In genomic region chr13:43777321-43778002, GRCm38 (mm10) we compare ENCODE assay signal across 20 mouse cellular contexts. TPM values are rescaled to one million over a fixed set of nuclear protein-coding genes. Genes with fewer than 3 reads are reported as not detected.
DNase-seq lines count a peak whose midpoint lies in the region; ATAC-seq and TF ChIP-seq lines count a peak whose summit lies in the region.
"Had no signal": no experiment of that assay in that cellular context is flagged by ENCODE, and none has a peak within 500 bp of the region (broad histone marks: within the 10 kb centered on the region; RNA-seq: fewer than 3 reads in every experiment).

No protein-coding gene starts in this region.

- H3K9ac ChIP-seq in liver, postnatal 0 days (replicated peaks): no peak overlapping the region
- no peak overlapping the region for H3K9ac ChIP-seq in liver, embryonic 11.5 days (ENCODE audit: low read depth, low read length)
- no peak overlapping the region for H3K9ac ChIP-seq in lung, postnatal 0 days (replicated peaks; ENCODE audit: low read depth)
- H3K9ac ChIP-seq in forebrain, embryonic 13.5 days: no peak overlapping the region
- H3K9ac ChIP-seq: limb, embryonic 15.5 days; midbrain, embryonic 12.5 days; neural tube, embryonic 13.5 days had no signal

- H3K36me3 ChIP-seq in liver, postnatal 0 days (replicated peaks; ENCODE audit: insufficient read depth, low read length): no peaks in the 10 kb centered on the region
- H3K36me3 ChIP-seq in liver, embryonic 11.5 days (ENCODE audit: control insufficient read depth, insufficient read depth, low read length): no peaks in the 10 kb centered on the region
- H3K36me3 ChIP-seq in lung, postnatal 0 days (ENCODE audit: insufficient read depth, low read length): no peaks in the 10 kb centered on the region
- no peaks in the 10 kb centered on the region for H3K36me3 ChIP-seq in forebrain, embryonic 13.5 days (ENCODE audit: poor library complexity, severe bottlenecking)
- H3K36me3 ChIP-seq: limb, embryonic 15.5 days; midbrain, embryonic 12.5 days; neural tube, embryonic 13.5 days had no signal

- no peaks in the 10 kb centered on the region for H3K27me3 ChIP-seq in liver, postnatal 0 days (ENCODE audit: insufficient read depth, low read length)
- H3K27me3 ChIP-seq in liver, embryonic 11.5 days (replicated peaks; ENCODE audit: control insufficient read depth, insufficient read depth, low read length): no peaks in the 10 kb centered on the region
- H3K27me3 ChIP-seq in lung, postnatal 0 days (replicated peaks; ENCODE audit: insufficient read depth, low read length): no peaks in the 10 kb centered on the region
- peaks cover 10% of the 10 kb centered on the region; the same call in 1 of the 2 replicates for H3K27me3 ChIP-seq in forebrain, embryonic 13.5 days
- H3K27me3 ChIP-seq: limb, embryonic 15.5 days; neural tube, embryonic 13.5 days had no signal

- H3K4me2 ChIP-seq in liver, postnatal 0 days (ENCODE audit: low read depth, low read length): no peak overlapping the region
- H3K4me2 ChIP-seq in liver, embryonic 11.5 days: no peak overlapping the region
- no peak overlapping the region for H3K4me2 ChIP-seq in lung, postnatal 0 days (replicated peaks; ENCODE audit: low read depth, low read length)
- H3K4me2 ChIP-seq in forebrain, embryonic 13.5 days: no peak overlapping the region
- H3K4me2 ChIP-seq: limb, embryonic 15.5 days; midbrain, embryonic 12.5 days; neural tube, embryonic 13.5 days had no signal

- 49% methylated on average over 9 of the region's 9 CpGs for WGBS in liver, postnatal 0 days (ENCODE audit: insufficient replicate concordance)
- WGBS in liver, embryonic 11.5 days: 64% methylated on average over 9 of the region's 9 CpGs
- 61% methylated on average over 9 of the region's 9 CpGs for WGBS in lung, postnatal 0 days
- WGBS in forebrain, embryonic 13.5 days: 68% methylated on average over 9 of the region's 9 CpGs

- H3K9me3 ChIP-seq in liver, postnatal 0 days (ENCODE audit: low read length): no peaks in the 10 kb centered on the region
- H3K9me3 ChIP-seq in liver, embryonic 11.5 days (ENCODE audit: control insufficient read depth, low read length): no peaks in the 10 kb centered on the region
- no peaks in the 10 kb centered on the region for H3K9me3 ChIP-seq in lung, postnatal 0 days (ENCODE audit: low read length)
- no peaks in the 10 kb centered on the region for H3K9me3 ChIP-seq in forebrain, embryonic 13.5 days (replicated peaks)
- H3K9me3 ChIP-seq: limb, embryonic 15.5 days; midbrain, embryonic 12.5 days; neural tube, embryonic 13.5 days had no signal

- no peak for DNase-seq in liver, postnatal 0 days
- DNase-seq in liver, embryonic 11.5 days (ENCODE audit: low spot score): no peak
- DNase-seq in lung, postnatal 0 days (ENCODE audit: low spot score): peak; percentile 92
- no peak for DNase-seq in yolk sac, embryonic 10.5 days (ENCODE audit: low spot score)
- no peak for DNase-seq in layer of hippocampus, postnatal 10 days (ENCODE audit: low spot score in 2 of 2)
- DNase-seq: adrenal gland, adult 2 months; cerebellum, postnatal 25 days; gastrocnemius, adult 2 months; kidney, adult 11 months; right cerebral cortex, postnatal 14 days; spleen, adult 18-20 months had no signal

- H3K27ac ChIP-seq in liver, postnatal 0 days (ENCODE audit: low read depth): no peak overlapping the region
- no peak overlapping the region for H3K27ac ChIP-seq in liver, embryonic 11.5 days (ENCODE audit: low read depth, low read length)
- H3K27ac ChIP-seq in brown adipose tissue, adult 24 weeks (replicated peaks; ENCODE audit: low read depth, low read length): peak overlapping the region; percentile 74
- H3K27ac ChIP-seq in lung, postnatal 0 days (ENCODE audit: low read length): peak overlapping the region; percentile 64
- no peak overlapping the region for H3K27ac ChIP-seq in forebrain, embryonic 13.5 days
- H3K27ac ChIP-seq: gastrocnemius, adult 2 months; heart, adult 2 months; hindbrain, postnatal 0 days; kidney, postnatal 0 days; limb, embryonic 15.5 days; midbrain, embryonic 12.5 days; neural tube, embryonic 13.5 days had no signal

- no peak for TF ChIP-seq EP300 in liver, postnatal 0 days (IDR thresholded peaks at IDR 0.05; ENCODE audit: low read depth)
- peak; percentile 22; the same call in 1 of the 2 replicates for TF ChIP-seq EP300 in lung, postnatal 0 days (IDR thresholded peaks at IDR 0.05)

- H3K4me1 ChIP-seq in liver, postnatal 0 days (ENCODE audit: insufficient read depth): no peaks in the 10 kb centered on the region
- no peaks in the 10 kb centered on the region for H3K4me1 ChIP-seq in liver, embryonic 11.5 days (replicated peaks; ENCODE audit: control insufficient read depth, insufficient read depth, low read length)
- H3K4me1 ChIP-seq in brown adipose tissue, adult 24 weeks (ENCODE audit: control insufficient read depth, insufficient read depth, insufficient read length, low read length): 0 out of 2 replicates have a peak, but pooled peaks cover 2% of the 10 kb centered on the region
- H3K4me1 ChIP-seq in lung, postnatal 0 days (ENCODE audit: insufficient read depth, low read depth, low read length): peaks cover 3% of the 10 kb centered on the region; the same call in 1 of the 2 replicates
- H3K4me1 ChIP-seq in forebrain, embryonic 13.5 days: peaks cover 20% of the 10 kb centered on the region

- H3K4me3 ChIP-seq in liver, postnatal 0 days (ENCODE audit: low read depth, low read length): no peak overlapping the region
- no peak overlapping the region for H3K4me3 ChIP-seq in liver, embryonic 11.5 days (ENCODE audit: low read depth, low read length)
- no peak overlapping the region for H3K4me3 ChIP-seq in brown adipose tissue, adult 24 weeks (ENCODE audit: insufficient read depth, low read depth, low read length)
- H3K4me3 ChIP-seq in lung, postnatal 0 days (ENCODE audit: low read depth, low read length): no peak overlapping the region
- no peak overlapping the region for H3K4me3 ChIP-seq in forebrain, embryonic 13.5 days
- H3K4me3 ChIP-seq: gastrocnemius, adult 2 months; heart, adult 2 months; limb, embryonic 15.5 days; midbrain, embryonic 12.5 days; neural tube, embryonic 13.5 days had no signal

- no peak for TF ChIP-seq CTCF in liver, postnatal 0 days (IDR thresholded peaks at IDR 0.05; ENCODE audit: low read depth)
- no peak for TF ChIP-seq CTCF in lung, postnatal 0 days (IDR thresholded peaks at IDR 0.05)

- peak; percentile 23; the same call in 1 of the 2 replicates for ATAC-seq in liver, postnatal 0 days
- no peak for ATAC-seq in liver, embryonic 11.5 days (replicated peaks; ENCODE audit: low FRiP score)
- peak; percentile 91 for ATAC-seq in lung, postnatal 0 days
- ATAC-seq in megakaryocyte, adult 5-6 weeks (ENCODE audit: poor library complexity, severe bottlenecking): 0 out of 2 replicates have a peak, but pooled peaks have one; percentile 19
- ATAC-seq in forebrain, embryonic 13.5 days: no peak
- ATAC-seq: hindbrain, postnatal 0 days had no signal

RNA-seq across cellular contexts. Expression of gene Cd83, which starts 7.1 kb away (rescaled TPM):
- polyA plus RNA-seq in liver, postnatal 0 days (2015; fragmentation: Nextera tagmentation; extraction: Ambion mirVana): 1.9 and 2.0 TPM in 2 replicates
- 1.3 and 1.8 TPM in 2 replicates for polyA plus RNA-seq in liver, embryonic 11.5 days (2014; fragmentation: Nextera tagmentation; extraction: Ambion mirVana)
- 5.6 and 6.7 TPM in 2 replicates for polyA plus RNA-seq in brown adipose tissue, adult 24 weeks (2012; ENCODE audit: insufficient read depth, insufficient read length, missing spikeins)
- polyA plus RNA-seq in lung, postnatal 0 days (2015; fragmentation: Nextera tagmentation; extraction: Ambion mirVana): 19.0 and 30.7 TPM in 2 replicates
- total RNA-seq in megakaryocyte, adult 5-6 weeks (2015): 1.2 and 1.7 TPM in 2 replicates
- total RNA-seq in megakaryocyte, adult 5-6 weeks (2017): 0.81 and 1.4 TPM in 2 replicates
- polyA plus RNA-seq in forebrain, embryonic 13.5 days (2015; fragmentation: Nextera tagmentation; extraction: Ambion mirVana): 3.8 TPM in 2 replicates
- 1 to 10 TPM; 6.9 to 8.5 TPM for total RNA-seq in layer of hippocampus, postnatal 10 days (2021)

Comparison
In these comparisons a context has a peak if more than half of its experiments do, and no peak if none do; other contexts are left out.
1. ATAC-seq: peak in liver, postnatal 0 days (single experiment), lung, postnatal 0 days (single experiment) and megakaryocyte, adult 5-6 weeks (single experiment); none in liver, embryonic 11.5 days (single experiment) and forebrain, embryonic 13.5 days (single experiment).
2. H3K27ac ChIP-seq: peak in brown adipose tissue, adult 24 weeks (single experiment) and lung, postnatal 0 days (single experiment); none in liver, postnatal 0 days (single experiment), liver, embryonic 11.5 days (single experiment) and forebrain, embryonic 13.5 days (single experiment).